Mouse (Mus musculus): ENCODE measurements around the gene Mast4. TPM values are rescaled to one million over a fixed set of nuclear protein-coding genes. Genes with fewer than 3 reads are reported as not detected.

The Mast4 gene
- polyA plus RNA-seq, 1 experiment from 2014 or later, result 14.6 TPM

DNA sequence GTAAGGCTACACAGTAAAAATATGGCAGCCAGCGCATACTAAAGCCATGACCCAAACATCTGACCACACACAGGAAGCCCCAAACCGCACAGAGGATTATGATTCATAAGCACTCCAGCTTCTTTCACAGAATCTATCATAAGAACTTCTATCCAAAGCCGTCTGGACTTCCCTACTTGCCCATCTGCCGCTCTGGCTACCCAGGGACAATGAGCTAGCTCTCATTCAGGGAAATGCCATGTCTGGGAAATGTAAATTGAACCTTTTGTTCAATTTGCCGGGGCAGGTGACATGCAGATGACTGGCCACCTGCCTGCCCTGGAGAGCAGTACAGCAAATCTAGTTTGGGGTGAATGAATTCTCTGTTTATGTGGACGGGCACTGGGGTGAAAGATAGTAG, 438.4 kb downstream of the Mast4 start:
- H3K4me2 ChIP-seq (replicated peaks), result no peak overlapping the region
- H3K9ac ChIP-seq (replicated peaks), result no peak overlapping the region
- ATAC-seq (replicated peaks), result no peak
- H3K36me3 ChIP-seq, result no peaks in the 10 kb centered on the region
- no peaks in the 10 kb centered on the region for H3K27me3 ChIP-seq
- H3K4me3 ChIP-seq, result no peak overlapping the region
- no peak overlapping the region for H3K27ac ChIP-seq (replicated peaks)
- no peaks in the 10 kb centered on the region for H3K9me3 ChIP-seq
- WGBS, result 42% methylated on average over 6 of the region's 6 CpGs
- H3K4me1 ChIP-seq, result peaks cover 17% of the 10 kb centered on the region

DNA sequence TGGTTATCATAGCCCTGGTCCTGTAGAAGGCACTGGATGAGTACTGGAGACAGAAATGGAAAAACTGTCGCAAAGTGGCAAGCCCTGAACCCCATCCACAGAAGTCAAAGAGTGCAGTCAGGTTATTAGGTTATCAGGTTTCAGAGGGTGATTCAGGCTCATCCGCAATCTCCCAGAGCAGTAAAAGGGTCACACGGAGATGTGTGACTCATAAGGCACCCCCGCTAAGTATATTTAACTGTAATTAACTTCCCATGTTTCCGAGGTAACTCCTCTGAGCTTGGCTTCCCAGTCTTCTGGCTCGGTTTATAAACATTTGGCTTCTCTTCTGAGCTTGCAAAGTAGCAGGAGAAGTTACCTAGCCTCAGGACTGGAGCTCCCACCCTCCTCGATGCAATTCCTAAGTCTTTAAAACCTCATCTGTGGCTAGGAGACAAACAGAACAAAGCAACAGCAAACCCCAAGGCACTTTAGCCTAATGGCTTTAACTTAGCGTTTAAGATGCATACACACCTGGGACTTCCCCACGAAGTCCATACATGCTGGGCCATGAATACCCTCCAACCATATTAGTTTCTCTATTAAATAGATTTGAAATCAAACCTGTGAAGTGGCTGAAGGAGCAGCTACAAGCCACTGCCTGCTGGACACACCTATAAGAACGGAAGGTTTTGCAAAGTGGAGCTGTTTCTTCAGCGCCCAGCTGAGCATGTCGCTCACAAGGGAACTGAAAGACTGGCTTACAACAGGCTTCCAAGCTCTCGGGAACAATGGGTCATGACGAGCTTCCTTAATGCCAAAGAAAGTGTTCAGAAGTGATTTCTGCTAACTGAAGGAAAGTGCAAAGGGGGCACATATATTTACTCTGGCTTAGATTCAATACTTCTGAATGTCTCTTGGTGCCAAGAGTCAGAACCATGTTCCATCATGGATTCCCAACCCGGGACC, 439.7 kb downstream of the Mast4 start:
- 44% methylated on average over 15 of the region's 15 CpGs for WGBS
- no peaks in the 10 kb centered on the region for H3K27me3 ChIP-seq
- H3K27ac ChIP-seq (replicated peaks), result no peak overlapping the region
- H3K9me3 ChIP-seq, result no peaks in the 10 kb centered on the region
- peaks cover 17% of the 10 kb centered on the region for H3K4me1 ChIP-seq
- H3K9ac ChIP-seq (replicated peaks), result no peak overlapping the region
- H3K4me2 ChIP-seq (replicated peaks), result no peak overlapping the region
- no peak overlapping the region for H3K4me3 ChIP-seq
- no peak for ATAC-seq (replicated peaks)
- H3K36me3 ChIP-seq, result no peaks in the 10 kb centered on the region

DNA sequence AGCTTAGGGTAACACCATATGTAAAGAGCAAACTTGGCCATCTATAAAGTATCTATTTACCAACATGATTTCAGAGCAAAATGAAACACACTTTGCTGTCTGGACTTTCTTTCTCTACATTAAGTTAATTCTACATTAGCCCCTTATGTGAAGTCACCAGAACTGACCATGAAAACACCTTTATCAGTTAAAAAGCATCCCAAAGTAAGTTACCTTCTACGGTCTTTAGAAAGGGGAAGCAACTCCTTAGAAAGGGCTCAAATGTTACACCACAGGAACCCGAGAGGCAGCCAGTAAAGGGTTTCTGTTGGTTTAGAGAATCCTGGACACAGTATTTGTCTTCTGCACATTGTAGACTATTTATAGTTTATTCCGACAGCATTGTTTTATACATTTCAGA, 441.5 kb downstream of the Mast4 start:
- no peak for ATAC-seq (replicated peaks)
- H3K27ac ChIP-seq (replicated peaks), result no peak overlapping the region
- H3K4me2 ChIP-seq (replicated peaks), result no peak overlapping the region
- no peak overlapping the region for H3K9ac ChIP-seq (replicated peaks)
- WGBS, result 91% methylated on average over 3 of the region's 3 CpGs
- H3K4me1 ChIP-seq, result peaks cover 17% of the 10 kb centered on the region; the same call in 1 of the 2 replicates
- H3K27me3 ChIP-seq, result no peaks in the 10 kb centered on the region
- H3K9me3 ChIP-seq, result no peaks in the 10 kb centered on the region
- H3K36me3 ChIP-seq, result no peaks in the 10 kb centered on the region
- no peak overlapping the region for H3K4me3 ChIP-seq

DNA sequence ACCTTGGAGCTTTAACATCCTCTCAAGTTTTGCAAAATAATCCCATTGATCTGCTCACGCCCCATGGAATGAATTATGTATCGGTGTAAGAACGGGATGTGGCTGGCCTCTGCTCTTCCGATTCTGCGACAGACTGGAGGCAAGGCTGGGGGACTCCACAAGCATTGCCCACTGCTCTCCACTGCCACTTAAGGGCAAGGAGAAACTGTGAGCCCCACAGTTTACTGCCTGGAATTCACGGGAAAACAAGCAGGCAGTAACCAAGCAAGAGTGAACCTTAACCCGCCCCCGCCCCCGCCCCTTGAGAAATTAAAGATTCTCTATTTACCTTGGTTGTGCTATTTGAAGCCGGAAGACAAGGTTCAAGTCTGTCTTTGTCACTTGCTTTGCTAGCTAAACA, 444.3 kb downstream of the Mast4 start:
- H3K4me1 ChIP-seq, result 0 out of 2 replicates have a peak, but pooled peaks cover 12% of the 10 kb centered on the region
- ATAC-seq (replicated peaks), result no peak

DNA sequence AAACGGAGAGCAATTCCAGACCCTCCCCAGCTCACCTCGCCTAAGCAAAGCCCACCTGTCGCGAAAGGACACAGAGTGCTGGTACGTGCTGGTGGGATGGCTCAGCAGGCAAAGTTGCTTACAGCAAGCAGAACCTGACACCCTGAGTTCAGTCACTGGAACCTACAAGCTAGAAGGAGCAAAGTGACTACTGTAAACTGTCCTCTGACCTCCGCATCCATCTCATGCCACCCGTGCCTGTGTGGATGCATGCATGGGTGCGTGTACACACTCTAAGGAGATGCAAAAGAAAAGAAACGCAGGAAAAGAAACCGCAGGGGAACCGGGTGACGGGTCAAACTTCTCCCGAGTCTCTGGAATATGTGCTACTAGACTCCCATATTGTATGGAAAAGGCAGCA, 444.8 kb downstream of the Mast4 start:
- Histone ChIP-seq H3K4me1 (0 out of 2 replicates have a peak, but pooled peaks cover 12% of the 10 kb centered on the region), H3K27ac (replicated peaks) (no peak overlapping the region), H3K9me3 (no peaks in the 10 kb centered on the region), H3K36me3 (no peaks in the 10 kb centered on the region), H3K9ac (replicated peaks) (no peak overlapping the region), H3K4me2 (replicated peaks) (no peak overlapping the region), H3K4me3 (no peak overlapping the region), H3K27me3 (no peaks in the 10 kb centered on the region)
- ATAC-seq (replicated peaks), result no peak
- 93% methylated on average over 13 of the region's 13 CpGs for WGBS

More for the DNA sequence above, 444.3 kb downstream of the Mast4 start:
- 89% methylated on average over 10 of the region's 10 CpGs for WGBS
- no peak overlapping the region for H3K4me2 ChIP-seq (replicated peaks)
- no peak overlapping the region for H3K27ac ChIP-seq (replicated peaks)
- no peaks in the 10 kb centered on the region for H3K36me3 ChIP-seq
- no peak overlapping the region for H3K4me3 ChIP-seq
- no peaks in the 10 kb centered on the region for H3K9me3 ChIP-seq
- H3K27me3 ChIP-seq, result no peaks in the 10 kb centered on the region
- H3K9ac ChIP-seq (replicated peaks), result no peak overlapping the region

DNA sequence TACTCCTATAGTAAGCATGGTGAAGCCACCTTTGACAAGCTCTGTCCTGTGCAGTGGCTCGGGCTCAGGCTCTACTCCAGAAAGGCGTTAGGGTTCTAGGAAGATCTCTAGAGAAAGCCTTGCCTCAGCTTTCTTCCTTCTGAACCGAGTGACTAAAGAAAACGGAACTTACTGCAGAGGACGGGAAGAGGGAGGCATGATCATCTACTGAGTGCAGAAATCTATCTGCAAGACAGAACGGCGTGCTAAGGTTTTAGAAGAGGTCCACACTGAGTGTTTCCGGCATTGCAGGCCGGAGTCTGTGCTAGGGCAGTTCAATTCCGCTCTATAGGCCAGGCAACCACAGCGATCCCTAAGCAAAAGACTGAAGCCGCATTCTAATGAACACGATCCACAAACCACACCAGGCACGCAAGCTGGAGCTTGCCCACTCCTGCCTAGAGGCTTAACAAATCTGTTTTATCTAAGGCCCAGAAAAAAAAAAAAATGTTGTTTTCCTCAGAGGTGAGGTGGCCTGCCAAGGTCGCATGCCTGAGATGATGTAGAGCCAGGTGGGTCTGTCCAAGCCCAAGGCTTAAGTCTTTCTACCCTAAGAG, 445.3 kb downstream of the Mast4 start:
- 85% methylated on average over 15 of the region's 15 CpGs for WGBS
- H3K27me3 ChIP-seq, result no peaks in the 10 kb centered on the region

DNA sequence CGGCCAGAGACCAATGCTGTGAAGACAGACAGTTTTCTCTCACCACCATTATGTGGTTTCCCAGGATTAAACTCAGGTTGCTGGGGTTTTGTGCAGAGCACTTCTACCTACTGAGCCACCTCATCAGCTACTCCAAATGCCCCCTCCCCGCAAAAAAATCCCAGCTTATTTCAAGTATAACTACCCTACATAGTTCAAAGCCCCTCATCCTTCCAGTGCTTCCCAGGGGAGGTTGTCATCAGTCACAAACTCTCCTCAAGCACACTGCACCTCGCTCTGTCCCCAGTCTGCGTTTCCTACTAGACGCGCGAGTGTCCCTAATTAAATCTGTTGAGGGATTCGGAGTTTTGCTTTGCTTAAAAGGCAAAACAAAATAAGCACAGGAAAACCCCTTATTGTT, 446.1 kb downstream of the Mast4 start:
- Histone ChIP-seq H3K4me3 (no peak overlapping the region), H3K27me3 (no peaks in the 10 kb centered on the region), H3K27ac (replicated peaks) (no peak overlapping the region), H3K36me3 (no peaks in the 10 kb centered on the region), H3K9me3 (no peaks in the 10 kb centered on the region), H3K4me2 (replicated peaks) (no peak overlapping the region), H3K4me1 (0 out of 2 replicates have a peak, but pooled peaks cover 6% of the 10 kb centered on the region), H3K9ac (replicated peaks) (no peak overlapping the region)
- ATAC-seq (replicated peaks), result no peak
- 58% methylated on average over 8 of the region's 8 CpGs for WGBS

More for the DNA sequence above, 445.3 kb downstream of the Mast4 start:
- Histone ChIP-seq H3K9me3 (no peaks in the 10 kb centered on the region), H3K36me3 (no peaks in the 10 kb centered on the region), H3K9ac (replicated peaks) (no peak overlapping the region), H3K4me2 (replicated peaks) (no peak overlapping the region), H3K4me1 (0 out of 2 replicates have a peak, but pooled peaks cover 12% of the 10 kb centered on the region), H3K27ac (replicated peaks) (no peak overlapping the region), H3K4me3 (no peak overlapping the region)
- ATAC-seq (replicated peaks), result no peak

DNA sequence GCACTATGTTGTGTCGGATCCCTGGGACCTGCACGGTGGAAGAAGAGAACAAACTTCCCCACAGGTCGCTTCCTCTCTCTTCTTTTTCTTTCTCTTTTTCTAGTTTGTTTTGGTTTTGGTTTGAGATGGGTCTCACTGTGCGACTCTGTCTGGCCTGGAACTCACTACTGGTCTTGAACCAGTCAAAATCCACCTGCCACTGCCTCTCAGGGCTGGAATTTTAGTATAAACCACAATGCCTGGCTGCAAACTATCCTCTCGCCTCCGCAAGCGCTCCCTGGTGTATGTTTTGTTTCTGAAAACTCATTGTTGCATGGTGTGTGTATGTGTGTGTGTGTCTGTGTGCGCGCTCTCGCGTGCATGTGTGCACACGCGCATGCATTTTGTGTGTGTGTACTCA, 446.8 kb downstream of the Mast4 start:
- Histone ChIP-seq H3K36me3 (no peaks in the 10 kb centered on the region), H3K9me3 (no peaks in the 10 kb centered on the region), H3K27ac (replicated peaks) (peak overlapping the region; percentile 44; the same call in 1 of the 2 replicates), H3K4me2 (replicated peaks) (no peak overlapping the region), H3K27me3 (no peaks in the 10 kb centered on the region), H3K9ac (replicated peaks) (no peak overlapping the region), H3K4me1 (0 out of 2 replicates have a peak, but pooled peaks cover 4% of the 10 kb centered on the region), H3K4me3 (no peak overlapping the region)
- WGBS, result 98% methylated on average over 13 of the region's 13 CpGs
- ATAC-seq (replicated peaks), result no peak

DNA sequence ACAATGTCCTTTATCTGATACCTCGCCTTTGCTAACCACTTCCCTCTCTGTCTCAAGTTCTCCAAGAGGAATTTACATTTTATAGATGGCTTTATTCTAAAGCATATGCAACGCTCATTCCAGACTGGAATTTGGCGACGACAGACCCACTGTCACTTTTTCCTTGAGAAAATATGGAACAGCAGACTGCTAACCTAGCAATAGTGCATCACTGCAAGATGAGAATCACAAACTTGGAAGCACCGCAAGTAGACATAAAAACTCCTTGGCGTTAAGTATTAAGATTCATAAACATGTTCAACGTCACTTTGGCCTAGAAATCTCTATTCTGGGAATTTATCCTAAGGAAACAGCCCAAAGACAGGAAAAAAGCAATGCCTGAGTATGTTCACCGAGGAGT, 447.5 kb downstream of the Mast4 start:
- Histone ChIP-seq H3K27ac (replicated peaks) (peak overlapping the region; percentile 44; the same call in 1 of the 2 replicates), H3K9ac (replicated peaks) (no peak overlapping the region), H3K27me3 (no peaks in the 10 kb centered on the region), H3K9me3 (no peaks in the 10 kb centered on the region), H3K4me1 (0 out of 2 replicates have a peak, but pooled peaks cover 4% of the 10 kb centered on the region), H3K36me3 (no peaks in the 10 kb centered on the region), H3K4me3 (no peak overlapping the region), H3K4me2 (replicated peaks) (no peak overlapping the region)
- 71% methylated on average over 8 of the region's 8 CpGs for WGBS
- no peak for ATAC-seq (replicated peaks)

DNA sequence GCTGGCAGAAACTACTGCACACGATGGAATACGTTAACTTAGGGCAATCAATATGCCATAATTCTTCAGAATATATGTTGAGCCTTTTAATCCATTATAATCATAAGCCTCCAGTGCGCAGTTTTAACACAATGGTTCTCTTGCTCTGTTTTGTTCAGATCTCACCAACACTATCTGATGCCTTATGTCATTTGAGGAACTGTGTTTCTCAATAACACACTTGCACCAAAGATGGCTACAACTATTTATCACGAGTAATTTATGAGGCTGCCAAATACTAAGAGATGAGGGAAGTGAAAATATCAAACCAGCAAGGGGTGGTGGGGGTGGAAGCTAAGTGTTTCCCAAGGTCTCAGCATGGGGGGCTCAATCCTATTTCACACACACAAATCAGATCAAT, 448.1 kb downstream of the Mast4 start:
- no peak overlapping the region for H3K4me3 ChIP-seq
- no peak for ATAC-seq (replicated peaks)
- WGBS, result 82% methylated on average over 4 of the region's 4 CpGs
- no peaks in the 10 kb centered on the region for H3K9me3 ChIP-seq
- no peak overlapping the region for H3K27ac ChIP-seq (replicated peaks)
- no peak overlapping the region for H3K4me2 ChIP-seq (replicated peaks)
- no peak overlapping the region for H3K9ac ChIP-seq (replicated peaks)
- H3K4me1 ChIP-seq, result 0 out of 2 replicates have a peak, but pooled peaks cover 4% of the 10 kb centered on the region
- no peaks in the 10 kb centered on the region for H3K27me3 ChIP-seq
- H3K36me3 ChIP-seq, result no peaks in the 10 kb centered on the region

DNA sequence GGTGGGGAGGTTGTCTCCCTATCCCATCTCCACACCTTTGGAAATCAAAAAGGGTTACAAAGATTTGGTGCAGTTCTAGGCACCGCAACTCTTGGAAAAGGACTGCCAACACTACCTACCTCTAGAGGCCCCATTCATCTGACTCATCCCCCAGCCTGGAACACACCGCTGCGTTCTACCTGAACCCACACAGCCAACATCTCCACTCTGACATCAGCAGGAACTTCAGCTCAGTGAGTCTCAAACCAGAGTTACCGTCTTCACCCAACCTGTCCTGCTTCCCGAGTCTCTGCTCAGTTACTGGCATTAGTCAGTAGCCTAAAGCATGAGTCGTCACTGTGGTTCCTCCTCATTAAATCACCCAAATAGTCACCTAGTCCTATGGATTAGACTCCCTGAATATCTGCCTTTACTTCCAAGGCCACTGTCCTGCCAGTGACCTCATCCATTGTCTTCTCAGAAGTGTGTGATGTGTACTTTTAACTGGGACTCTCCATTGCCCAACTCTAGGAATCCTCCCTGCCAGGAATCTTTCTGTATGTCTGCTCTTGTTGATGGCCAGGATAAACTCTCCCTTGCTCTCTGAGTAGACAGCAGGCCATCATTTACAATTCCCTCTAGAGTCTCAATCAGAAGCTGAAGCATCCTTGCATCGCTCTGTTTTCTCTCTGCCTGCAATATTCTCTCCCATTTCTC, 453.8 kb downstream of the Mast4 start:
- H3K36me3 ChIP-seq, result no peaks in the 10 kb centered on the region
- H3K4me3 ChIP-seq, result no peak overlapping the region
- H3K27me3 ChIP-seq, result no peaks in the 10 kb centered on the region
- 96% methylated on average over 7 of the region's 7 CpGs for WGBS
- no peak overlapping the region for H3K4me2 ChIP-seq (replicated peaks)
- no peak for ATAC-seq (replicated peaks)
- no peaks in the 10 kb centered on the region for H3K4me1 ChIP-seq
- no peak overlapping the region for H3K27ac ChIP-seq (replicated peaks)
- no peak overlapping the region for H3K9ac ChIP-seq (replicated peaks)
- H3K9me3 ChIP-seq, result no peaks in the 10 kb centered on the region

DNA sequence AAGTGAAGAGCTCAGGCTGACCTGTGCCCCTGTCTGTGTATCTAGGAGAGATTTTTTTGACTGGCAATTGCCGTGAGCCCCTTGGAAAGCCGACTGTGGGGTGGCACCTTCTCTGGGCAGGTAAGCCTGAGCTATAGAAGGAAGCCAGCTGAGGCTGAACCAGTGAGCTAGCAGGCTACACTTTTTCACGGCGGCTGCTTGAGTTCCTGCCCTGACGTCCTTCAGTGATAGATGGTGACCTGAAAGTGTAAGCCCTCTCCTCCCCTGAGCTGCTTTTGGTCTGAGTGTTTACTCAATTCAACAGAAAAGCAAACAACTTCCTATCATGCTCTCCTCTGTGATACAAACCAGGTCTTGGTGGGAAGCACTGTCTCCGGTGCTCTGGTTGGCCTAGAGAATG, 455.7 kb downstream of the Mast4 start:
- no peak overlapping the region for H3K4me3 ChIP-seq
- 74% methylated on average over 6 of the region's 6 CpGs for WGBS

More for the DNA sequence above, 455.7 kb downstream of the Mast4 start:
- ATAC-seq (replicated peaks), result no peak
- H3K36me3 ChIP-seq, result no peaks in the 10 kb centered on the region
- H3K4me1 ChIP-seq, result peaks cover 13% of the 10 kb centered on the region
- H3K9ac ChIP-seq (replicated peaks), result no peak overlapping the region
- H3K9me3 ChIP-seq, result no peaks in the 10 kb centered on the region
- no peak overlapping the region for H3K27ac ChIP-seq (replicated peaks)
- H3K27me3 ChIP-seq, result no peaks in the 10 kb centered on the region
- H3K4me2 ChIP-seq (replicated peaks), result no peak overlapping the region
